Mouse (Mus musculus) forebrain, embryonic 14.5 days (tissue): ENCODE data around the gene Ust. TPM values are rescaled to one million over a fixed set of nuclear protein-coding genes. Genes with fewer than 3 reads are reported as not detected.

Experiments used
- ATAC-seq: fragments of 200-750 bp; cut with Nextera tagmentation; 2 replicates; pipeline ENCODE4 v1.8.0; 2017; ENCODE audit warnings: mild to moderate bottlenecking, moderate library complexity
- DNase-seq: peaks from one replicate; pipeline ENCODE4 v3.0.0-alpha.2; 2015; ENCODE audit warnings: low spot score
- H3K27ac ChIP-seq: fragments of 300-500 bp; sonication (generic); 2 replicates; pipeline ENCODE4 v1.5.1; 2014; ENCODE audit warnings: low read depth, mild to moderate bottlenecking, control low read depth, low read length, moderate library complexity
- H3K27me3 ChIP-seq: fragments of 300-500 bp; sonication (generic); replicated peaks from 2 replicates; pipeline ENCODE4 v1.6.1; 2014; ENCODE audit warnings: low read length, control low read depth, mixed read lengths; ENCODE audit not compliant: control insufficient read depth, insufficient read depth
- H3K36me3 ChIP-seq: fragments of 300-500 bp; sonication (generic); 2 replicates; pipeline ENCODE4 v1.6.1; 2014; ENCODE audit warnings: low read length, control low read depth; ENCODE audit not compliant: control insufficient read depth, insufficient read depth
- H3K4me1 ChIP-seq: fragments of 300-500 bp; sonication (generic); 2 replicates; pipeline ENCODE4 v1.6.1; 2014; ENCODE audit warnings: antibody characterized with exemption, low read length, control low read depth; ENCODE audit not compliant: control insufficient read depth, insufficient read depth
- H3K4me2 ChIP-seq: fragments of 300-500 bp; sonication (generic); 2 replicates; pipeline ENCODE4 v1.6.1; 2014; ENCODE audit warnings: mild to moderate bottlenecking, control low read depth, low read length
- H3K4me3 ChIP-seq: fragments of 300-500 bp; sonication (generic); 2 replicates; pipeline ENCODE4 v1.5.1; 2014; ENCODE audit warnings: low read depth, low read length, control low read depth
- H3K9ac ChIP-seq: fragments of 300-500 bp; sonication (generic); 2 replicates; pipeline ENCODE4 v1.6.1; 2014; ENCODE audit warnings: mild to moderate bottlenecking, low read length, control low read depth, moderate library complexity
- H3K9me3 ChIP-seq: fragments of 300-500 bp; sonication (generic); replicated peaks from 2 replicates; pipeline ENCODE4 v1.6.1; 2016; ENCODE audit warnings: low read length, control low read depth, mixed read lengths; ENCODE audit not compliant: control insufficient read depth
- WGBS: fragments of 180-500 bp; shearing (Covaris S2); extraction: QIAGEN DNeasy Blood & Tissue Kit; methylation state at CpG from one replicate; pipeline ENCODE4 v1.1.7; 2014; 5-methylcytosine and 5-hydroxymethylcytosine counted together
- polyA plus RNA-seq: library from polyadenylated mRNA; unstranded; fragments of >200 nt; fragmentation: Nextera tagmentation; extraction: Ambion mirVana; gene quantifications from 2 replicates; pipeline ENCODE4 v1.2.1, GENCODE M21; 2014

Gene Ust
- polyA plus RNA-seq, 1 experiment from 2014 or later: 5.8 TPM

GRCm38 (mm10) chr10:8290661-8291060, 228.0 kb downstream of the Ust start:
- Histone ChIP-seq H3K36me3 (no peaks in the 10 kb centered on the region), H3K27me3 (no peaks in the 10 kb centered on the region), H3K4me2 (no peak overlapping the region), H3K4me3 (no peak overlapping the region), H3K4me1 (no peaks in the 10 kb centered on the region), H3K9me3 (no peaks in the 10 kb centered on the region), H3K9ac (no peak overlapping the region), H3K27ac (no peak overlapping the region)
- 74% methylated on average over 5 of the region's 5 CpGs for WGBS
- DNase-seq (no peak), ATAC-seq (no peak)

GRCm38 (mm10) chr10:8287350-8287791, 231.3 kb downstream of the Ust start:
- no peak overlapping the region for H3K4me2 ChIP-seq
- no peaks in the 10 kb centered on the region for H3K4me1 ChIP-seq
- WGBS: 29% methylated on average over 6 of the region's 6 CpGs
- H3K9ac ChIP-seq: no peak overlapping the region
- ATAC-seq (no peak), DNase-seq (no peak)
- no peaks in the 10 kb centered on the region for H3K27me3 ChIP-seq
- no peak overlapping the region for H3K4me3 ChIP-seq
- no peaks in the 10 kb centered on the region for H3K36me3 ChIP-seq
- H3K9me3 ChIP-seq: no peaks in the 10 kb centered on the region
- H3K27ac ChIP-seq: no peak overlapping the region

DNA sequence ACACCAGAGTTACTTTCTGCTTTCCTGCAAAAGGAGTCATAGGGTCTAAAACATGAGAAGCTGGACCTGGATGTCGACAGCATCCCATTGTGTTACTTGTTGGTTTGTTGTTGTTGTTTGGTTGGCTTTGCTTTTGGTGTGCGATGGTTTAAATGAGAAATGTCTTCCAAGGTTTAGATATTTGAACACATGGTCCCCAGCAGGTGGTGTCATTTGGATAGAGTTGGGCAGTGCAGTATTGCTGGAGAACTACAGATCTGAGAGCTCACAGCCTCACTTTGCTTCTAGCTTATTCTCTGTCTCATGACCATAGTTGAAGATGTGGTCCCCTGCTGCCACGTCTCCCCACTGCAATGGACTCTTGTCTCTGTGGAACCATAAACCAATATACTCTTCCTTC, 234.6 kb downstream of the Ust start:
- DNase-seq (no peak), ATAC-seq (no peak)
- no peak overlapping the region for H3K9ac ChIP-seq
- no peaks in the 10 kb centered on the region for H3K27me3 ChIP-seq
- H3K27ac ChIP-seq: no peak overlapping the region
- H3K36me3 ChIP-seq: no peaks in the 10 kb centered on the region
- H3K9me3 ChIP-seq: no peaks in the 10 kb centered on the region
- no peak overlapping the region for H3K4me2 ChIP-seq
- no peak overlapping the region for H3K4me3 ChIP-seq
- 94% methylated on average over 3 of the region's 3 CpGs for WGBS
- H3K4me1 ChIP-seq: no peaks in the 10 kb centered on the region

- DNase-seq (no peak), ATAC-seq (no peak)
- Histone ChIP-seq H3K9ac (no peak overlapping the region), H3K36me3 (no peaks in the 10 kb centered on the region), H3K27ac (no peak overlapping the region), H3K4me1 (no peaks in the 10 kb centered on the region), H3K4me2 (no peak overlapping the region), H3K27me3 (no peaks in the 10 kb centered on the region), H3K9me3 (no peaks in the 10 kb centered on the region), H3K4me3 (no peak overlapping the region)
- 84% methylated on average over 5 of the region's 5 CpGs for WGBS
These were observed 241.5 kb downstream of the Ust start for GRCm38 (mm10) chr10:8277094-8277493.

DNA sequence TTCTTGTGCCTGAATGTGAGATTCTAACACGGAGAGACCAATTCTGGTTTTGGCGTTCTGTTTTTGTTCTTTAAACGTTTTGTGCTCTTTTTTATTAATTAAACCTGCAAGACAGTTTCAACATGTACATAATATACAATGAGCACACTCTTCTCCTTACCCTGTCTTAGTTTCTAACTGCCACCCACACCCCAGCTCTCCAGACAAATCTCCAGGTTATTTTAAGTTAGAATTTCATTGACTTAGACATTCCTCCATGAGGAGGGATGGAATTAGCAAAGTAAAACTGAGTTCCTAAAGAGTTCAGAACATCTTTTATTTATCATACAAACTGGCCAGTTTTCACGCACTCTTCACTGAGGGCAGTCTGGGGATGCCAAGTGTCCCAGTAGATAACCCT, 248.9 kb downstream of the Ust start:
- DNase-seq: no peak
- Histone ChIP-seq H3K9me3 (no peaks in the 10 kb centered on the region), H3K4me2 (no peak overlapping the region), H3K4me3 (no peak overlapping the region), H3K4me1 (no peaks in the 10 kb centered on the region), H3K27ac (no peak overlapping the region), H3K9ac (no peak overlapping the region), H3K36me3 (no peaks in the 10 kb centered on the region), H3K27me3 (no peaks in the 10 kb centered on the region)
- 84% methylated on average over 4 of the region's 4 CpGs for WGBS
- no peak for ATAC-seq

GRCm38 (mm10) chr10:8259716-8260115, 258.9 kb downstream of the Ust start:
- DNase-seq: no peak
- H3K36me3 ChIP-seq: no peaks in the 10 kb centered on the region
- H3K4me3 ChIP-seq: no peak overlapping the region
- H3K27ac ChIP-seq: no peak overlapping the region
- H3K4me1 ChIP-seq: no peaks in the 10 kb centered on the region
- H3K9me3 ChIP-seq: no peaks in the 10 kb centered on the region
- WGBS: 56% methylated on average over 4 of the region's 4 CpGs
- no peak for ATAC-seq
- H3K9ac ChIP-seq: no peak overlapping the region
- H3K27me3 ChIP-seq: no peaks in the 10 kb centered on the region
- H3K4me2 ChIP-seq: no peak overlapping the region

DNA sequence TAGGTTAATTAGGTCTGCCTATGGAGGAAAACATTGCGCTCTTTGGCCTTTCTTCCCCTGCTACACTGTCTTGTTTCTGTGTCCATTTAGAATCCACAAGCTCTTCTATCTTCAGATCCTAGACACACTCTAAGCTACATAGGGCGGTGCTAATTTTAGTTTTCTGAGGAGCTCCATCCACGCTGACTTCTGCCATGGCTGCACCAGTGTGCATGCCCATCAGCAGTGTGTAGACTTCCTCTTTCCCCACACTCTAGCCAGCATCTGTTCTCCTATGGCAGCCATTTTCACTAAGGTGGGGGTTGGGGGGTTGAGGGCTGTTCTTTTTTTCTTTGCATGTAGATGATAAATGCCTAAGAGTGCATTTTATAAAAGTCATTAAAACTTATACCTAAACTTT, 268.6 kb downstream of the Ust start:
- DNase-seq (no peak), ATAC-seq (no peak)
- H3K9me3 ChIP-seq: no peaks in the 10 kb centered on the region
- WGBS: 92% methylated on average over 3 of the region's 3 CpGs
- H3K4me1 ChIP-seq: no peaks in the 10 kb centered on the region
- no peak overlapping the region for H3K27ac ChIP-seq
- no peaks in the 10 kb centered on the region for H3K36me3 ChIP-seq
- H3K4me2 ChIP-seq: no peak overlapping the region
- no peak overlapping the region for H3K4me3 ChIP-seq
- H3K9ac ChIP-seq: no peak overlapping the region
- H3K27me3 ChIP-seq: no peaks in the 10 kb centered on the region

DNA sequence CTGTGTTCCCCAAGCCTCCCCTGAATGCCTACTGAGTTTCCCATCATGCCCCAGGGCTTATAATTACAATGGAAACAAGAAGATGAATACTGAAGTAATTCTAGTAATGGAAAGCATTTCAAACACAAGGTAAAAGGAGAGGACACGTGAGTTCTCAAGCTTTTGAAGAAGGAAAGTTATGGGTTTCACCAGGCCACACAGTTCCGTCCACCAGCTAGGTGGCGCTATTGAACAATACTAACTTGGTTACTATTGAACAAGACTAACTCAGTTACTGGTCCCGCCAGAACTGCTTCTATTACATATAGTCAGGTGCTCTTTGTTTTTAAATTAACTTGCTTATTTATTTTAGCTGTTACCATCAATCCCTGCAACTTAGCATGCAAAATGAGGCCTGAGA, 276.3 kb downstream of the Ust start:
- Histone ChIP-seq H3K36me3 (no peaks in the 10 kb centered on the region), H3K9ac (no peak overlapping the region), H3K27ac (no peak overlapping the region), H3K4me2 (no peak overlapping the region), H3K4me3 (no peak overlapping the region), H3K9me3 (no peaks in the 10 kb centered on the region), H3K27me3 (no peaks in the 10 kb centered on the region), H3K4me1 (no peaks in the 10 kb centered on the region)
- no peak for ATAC-seq
- 11% methylated on average over 4 of the region's 4 CpGs for WGBS
- peak; percentile 73 for DNase-seq

GRCm38 (mm10) chr10:8240703-8241102, 277.9 kb downstream of the Ust start:
- ATAC-seq (peak; percentile 24; the same call in 1 of the 2 replicates), DNase-seq (no peak)
- 59% methylated on average over 4 of the region's 4 CpGs for WGBS
- H3K4me1 ChIP-seq: no peaks in the 10 kb centered on the region
- H3K9me3 ChIP-seq: no peaks in the 10 kb centered on the region
- H3K27ac ChIP-seq: no peak overlapping the region
- no peak overlapping the region for H3K4me3 ChIP-seq
- H3K9ac ChIP-seq: no peak overlapping the region
- H3K36me3 ChIP-seq: no peaks in the 10 kb centered on the region
- H3K27me3 ChIP-seq: no peaks in the 10 kb centered on the region
- no peak overlapping the region for H3K4me2 ChIP-seq
